Mouse (Mus musculus) lung, embryonic 15.5 days (tissue): ENCODE data around the gene Ifnk. TPM values are rescaled to one million over a fixed set of nuclear protein-coding genes. Genes with fewer than 3 reads are reported as not detected.
A peak's percentile ranks its signal among the peaks of the same experiment; 100 is the strongest.

Experiments used
- ATAC-seq: fragments of 200-750 bp; cut with Nextera tagmentation; 2 replicates; pipeline ENCODE4 v1.8.0; 2017; ENCODE audit warnings: moderate number of reproducible peaks, borderline replicate concordance; ENCODE audit not compliant: low FRiP score, low TSS enrichment; ENCODE audit errors: extremely low read depth
- H3K27ac ChIP-seq: fragments of 300-500 bp; sonication (generic); 2 replicates; pipeline ENCODE4 v1.5.1; 2015; ENCODE audit warnings: moderate library complexity, mild to moderate bottlenecking, inconsistent platforms
- H3K27me3 ChIP-seq: fragments of 300-500 bp; sonication (generic); 2 replicates; pipeline ENCODE4 v1.6.1; 2015; ENCODE audit warnings: inconsistent platforms
- H3K36me3 ChIP-seq: fragments of 300-500 bp; sonication (generic); 2 replicates; pipeline ENCODE4 v1.6.1; 2015; ENCODE audit warnings: inconsistent platforms
- H3K4me1 ChIP-seq: fragments of 300-500 bp; sonication (generic); 2 replicates; pipeline ENCODE4 v1.6.1; 2015; ENCODE audit warnings: inconsistent platforms
- H3K4me2 ChIP-seq: fragments of 300-500 bp; sonication (generic); 2 replicates; pipeline ENCODE4 v1.6.1; 2015; ENCODE audit warnings: inconsistent platforms, mild to moderate bottlenecking, moderate library complexity
- H3K4me3 ChIP-seq: fragments of 300-500 bp; sonication (generic); 2 replicates; pipeline ENCODE4 v1.5.1; 2015; ENCODE audit warnings: mild to moderate bottlenecking, inconsistent platforms
- H3K9ac ChIP-seq: fragments of 300-500 bp; sonication (generic); 2 replicates; pipeline ENCODE4 v1.6.1; 2015; ENCODE audit warnings: inconsistent platforms
- H3K9me3 ChIP-seq: fragments of 300-500 bp; sonication (generic); 2 replicates; pipeline ENCODE4 v1.6.1; 2016; ENCODE audit warnings: inconsistent platforms
- WGBS: fragments of 180-500 bp; shearing (Covaris S2); methylation state at CpG from one replicate; pipeline ENCODE4 v1.1.7; 2015; 5-methylcytosine and 5-hydroxymethylcytosine counted together
- polyA plus RNA-seq: library from polyadenylated mRNA; unstranded; fragments of >200 nt; fragmentation: Nextera tagmentation; extraction: Ambion mirVana; gene quantifications from 2 replicates; pipeline ENCODE4 v1.2.1, GENCODE M21; 2015

The Ifnk gene
- polyA plus RNA-seq, 1 experiment from 2014 or later: 0.25 TPM

DNA sequence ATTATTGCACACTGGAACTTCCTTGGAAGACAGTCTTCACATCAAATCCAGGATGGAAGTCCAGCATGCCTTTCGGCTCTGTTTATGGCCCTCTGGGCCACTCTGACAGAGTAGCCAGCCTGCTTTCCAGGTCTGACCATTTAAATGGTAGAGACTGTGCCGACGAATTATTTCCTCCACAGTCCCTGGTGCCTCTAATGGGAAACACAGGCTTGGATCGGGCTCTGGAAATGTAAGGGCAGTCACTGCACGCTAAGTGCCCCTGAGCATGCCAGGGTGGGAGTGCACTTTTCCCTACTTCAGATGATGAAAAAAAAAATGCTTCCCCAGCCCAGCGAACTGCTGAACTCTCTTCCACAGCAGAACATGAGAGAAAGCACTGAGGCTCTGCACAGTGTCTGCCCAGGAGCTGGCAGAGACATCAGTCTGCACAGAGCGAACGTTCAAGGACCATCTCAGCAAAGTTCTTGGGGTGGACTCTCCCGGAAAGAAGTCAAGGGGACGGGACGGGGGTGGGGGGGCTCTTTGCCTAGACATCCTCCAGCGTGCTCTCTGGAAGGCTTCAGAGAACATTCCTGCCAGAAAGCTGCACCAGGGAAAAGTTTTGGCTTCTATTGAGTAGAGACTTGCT, 8.3 kb upstream of the Ifnk start:
- Histone ChIP-seq H3K4me3 (no peak overlapping the region), H3K36me3 (no peaks in the 10 kb centered on the region), H3K9ac (no peak overlapping the region), H3K27me3 (no peaks in the 10 kb centered on the region), H3K4me2 (no peak overlapping the region), H3K9me3 (no peaks in the 10 kb centered on the region), H3K4me1 (no peaks in the 10 kb centered on the region), H3K27ac (no peak overlapping the region)
- ATAC-seq: no peak
- WGBS: 57% methylated on average over 12 of the region's 12 CpGs

DNA sequence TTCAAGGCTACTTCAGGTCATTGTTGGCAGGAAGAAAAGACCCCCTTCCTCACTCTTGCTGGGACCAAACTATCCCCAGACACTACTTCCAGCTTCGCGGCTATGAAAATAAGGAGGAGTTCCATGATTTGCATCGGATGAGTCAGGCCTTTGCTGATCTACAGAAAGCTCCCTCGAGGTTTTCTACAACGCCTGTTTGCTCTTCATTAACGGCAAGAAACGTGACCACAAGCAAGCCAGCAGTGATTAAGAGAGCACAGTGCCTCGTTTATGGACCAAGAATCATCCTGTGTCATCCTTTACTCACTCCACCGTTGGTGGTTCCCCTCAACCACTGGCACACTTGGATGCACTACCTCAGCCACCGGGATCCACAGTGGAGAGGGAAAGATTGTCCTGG, 6.1 kb upstream of the Ifnk start:
- H3K27me3 ChIP-seq: no peaks in the 10 kb centered on the region
- H3K4me1 ChIP-seq: no peaks in the 10 kb centered on the region
- no peak overlapping the region for H3K4me3 ChIP-seq
- WGBS: 80% methylated on average over 10 of the region's 10 CpGs
- H3K4me2 ChIP-seq: no peak overlapping the region
- no peak for ATAC-seq
- no peak overlapping the region for H3K9ac ChIP-seq
- no peaks in the 10 kb centered on the region for H3K9me3 ChIP-seq
- H3K36me3 ChIP-seq: no peaks in the 10 kb centered on the region
- no peak overlapping the region for H3K27ac ChIP-seq

DNA sequence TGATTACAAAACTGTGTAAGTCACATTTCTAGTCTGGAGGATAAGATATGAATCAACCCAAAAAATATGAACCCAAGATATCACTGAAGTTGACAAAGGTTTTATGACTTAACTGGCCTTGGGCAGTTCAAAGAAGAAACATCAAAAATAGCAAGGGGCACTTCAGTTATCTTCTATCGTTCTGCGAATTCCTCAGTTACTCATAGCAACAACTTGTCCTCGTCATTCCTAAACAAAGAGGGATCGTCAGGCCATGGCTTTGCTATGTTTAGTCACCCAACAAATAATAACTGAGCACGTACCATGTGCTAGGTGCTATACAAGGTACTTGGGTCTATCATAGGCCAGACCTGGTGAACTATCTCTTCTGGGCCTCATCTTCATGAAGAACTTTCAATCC, 5.3 kb upstream of the Ifnk start:
- no peaks in the 10 kb centered on the region for H3K27me3 ChIP-seq
- no peak for ATAC-seq
- H3K4me3 ChIP-seq: no peak overlapping the region
- no peak overlapping the region for H3K27ac ChIP-seq
- H3K9me3 ChIP-seq: no peaks in the 10 kb centered on the region
- no peak overlapping the region for H3K4me2 ChIP-seq
- WGBS: 71% methylated on average over 5 of the region's 5 CpGs
- H3K4me1 ChIP-seq: no peaks in the 10 kb centered on the region
- no peaks in the 10 kb centered on the region for H3K36me3 ChIP-seq
- H3K9ac ChIP-seq: no peak overlapping the region

DNA sequence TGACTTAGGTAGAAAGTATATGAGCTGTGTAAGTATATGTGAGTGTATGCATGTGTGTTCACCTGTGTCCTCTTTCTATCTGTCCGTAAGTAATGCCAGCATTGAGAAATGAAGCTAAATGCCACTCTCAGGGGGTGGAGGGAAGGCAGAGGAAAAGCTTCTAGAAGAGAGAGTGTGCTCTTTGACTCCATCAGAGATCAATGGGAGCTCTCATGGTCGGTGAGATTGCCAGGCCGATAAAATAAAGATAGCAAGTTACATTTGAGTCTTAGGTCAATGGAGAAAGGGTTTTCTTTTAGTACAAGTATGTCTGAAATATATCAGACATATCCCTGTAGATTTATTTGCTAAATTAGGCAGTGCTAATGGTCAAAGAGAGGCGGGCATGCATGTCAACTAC, 3.5 kb upstream of the Ifnk start:
- WGBS: 92% methylated on average over 4 of the region's 4 CpGs
- ATAC-seq: no peak
- H3K27ac ChIP-seq: no peak overlapping the region
- no peaks in the 10 kb centered on the region for H3K4me1 ChIP-seq
- no peak overlapping the region for H3K4me3 ChIP-seq
- no peaks in the 10 kb centered on the region for H3K9me3 ChIP-seq
- H3K4me2 ChIP-seq: no peak overlapping the region
- no peak overlapping the region for H3K9ac ChIP-seq
- no peaks in the 10 kb centered on the region for H3K36me3 ChIP-seq
- no peaks in the 10 kb centered on the region; the same call in 1 of the 2 replicates for H3K27me3 ChIP-seq

DNA sequence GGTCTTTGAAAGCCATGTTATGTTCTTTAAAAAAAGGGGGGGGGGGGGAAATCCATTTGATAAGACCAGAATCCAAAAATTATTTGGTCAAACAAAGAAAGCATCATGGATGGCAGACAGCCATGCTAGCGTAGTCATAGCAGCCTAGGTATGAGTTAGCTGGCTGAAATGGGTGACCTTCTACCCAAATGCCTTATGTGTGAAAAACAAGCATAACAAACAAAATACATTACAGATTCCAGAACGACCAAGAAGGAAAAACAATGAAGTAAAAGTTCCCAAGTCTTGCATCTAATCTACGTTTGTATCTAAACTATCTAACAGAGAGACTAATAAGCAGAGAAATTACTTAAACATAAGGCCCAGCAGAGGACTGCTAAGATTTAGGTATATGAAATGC, 1.1 kb upstream of the Ifnk start:
- no peak overlapping the region for H3K27ac ChIP-seq
- peaks cover 7% of the 10 kb centered on the region for H3K4me1 ChIP-seq
- WGBS: 79% methylated on average over 3 of the region's 3 CpGs
- no peaks in the 10 kb centered on the region; the same call in 1 of the 2 replicates for H3K27me3 ChIP-seq
- no peak overlapping the region for H3K4me2 ChIP-seq
- H3K36me3 ChIP-seq: no peaks in the 10 kb centered on the region
- ATAC-seq: no peak
- no peak overlapping the region for H3K4me3 ChIP-seq
- H3K9me3 ChIP-seq: no peaks in the 10 kb centered on the region
- H3K9ac ChIP-seq: no peak overlapping the region

DNA sequence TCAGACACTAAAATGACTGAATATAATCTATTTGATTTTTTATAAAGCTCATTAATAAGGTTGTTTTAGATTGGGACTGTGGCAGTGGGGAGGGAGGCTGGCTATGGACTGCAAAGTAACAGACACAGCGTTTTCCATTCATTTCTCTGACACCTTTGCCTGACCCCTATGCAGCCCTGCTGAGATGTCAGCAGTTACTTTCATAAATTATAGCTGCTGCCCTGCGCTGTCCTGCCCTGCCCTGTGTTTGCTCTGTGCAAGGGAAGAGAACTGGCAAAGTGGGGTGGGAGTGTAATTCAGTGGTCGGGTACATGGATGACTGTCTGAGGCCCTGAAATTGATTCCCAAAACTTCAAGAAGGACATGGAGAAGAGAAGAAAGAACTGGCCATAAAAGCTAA, 2.2 kb downstream of the Ifnk start:
- H3K4me2 ChIP-seq: no peak overlapping the region
- no peak overlapping the region for H3K9ac ChIP-seq
- peaks cover 11% of the 10 kb centered on the region for H3K4me1 ChIP-seq
- no peak overlapping the region for H3K4me3 ChIP-seq
- no peaks in the 10 kb centered on the region for H3K36me3 ChIP-seq
- no peaks in the 10 kb centered on the region; the same call in 1 of the 2 replicates for H3K27me3 ChIP-seq
- whole genome bisulfite sequencing: 23% methylated on average over 3 of the region's 3 CpGs
- H3K27ac ChIP-seq: no peak overlapping the region
- H3K9me3 ChIP-seq: no peaks in the 10 kb centered on the region
- no peak for ATAC-seq

DNA sequence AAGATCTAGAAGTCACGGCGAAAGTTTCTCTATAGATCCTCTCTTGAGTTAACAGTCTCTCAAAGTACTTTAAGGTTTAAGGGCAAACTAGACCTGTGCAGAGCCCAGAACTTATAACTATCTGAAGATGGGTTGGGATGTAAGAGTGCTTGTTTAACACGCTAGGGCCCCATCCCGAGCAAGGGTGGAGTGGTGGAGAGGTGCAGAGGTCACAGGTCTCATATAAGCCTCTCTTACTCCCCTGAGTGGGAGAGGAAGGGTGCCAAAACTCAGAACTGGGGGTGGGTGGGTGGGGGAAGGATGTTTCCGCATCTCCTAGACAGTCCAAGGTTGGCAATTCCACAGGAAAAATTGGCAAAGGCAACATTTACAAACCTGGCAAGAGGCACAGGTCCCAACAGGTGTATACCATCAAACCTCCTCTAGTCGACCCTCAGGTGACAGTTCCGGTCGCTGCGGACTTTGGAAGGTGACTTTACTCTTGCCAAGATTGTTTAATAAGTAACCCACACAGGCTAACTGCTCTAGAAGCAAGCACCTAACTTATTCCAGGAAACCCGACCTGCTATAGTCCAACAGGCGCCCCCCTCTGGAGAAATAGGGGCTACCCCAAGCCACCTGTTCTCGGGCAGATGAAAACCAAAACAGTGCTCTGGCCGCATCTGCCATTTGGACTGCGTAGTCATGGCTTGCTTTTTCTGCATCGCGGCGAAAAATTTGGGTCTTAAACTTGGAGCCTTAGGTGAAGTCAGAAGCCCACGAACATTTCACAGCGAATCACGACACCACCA, 3.5 kb downstream of the Ifnk start:
- Histone ChIP-seq H3K9ac (peak overlapping the region; percentile 72), H3K9me3 (no peaks in the 10 kb centered on the region), H3K4me2 (peak overlapping the region; percentile 89), H3K4me3 (peak overlapping the region; percentile 67), H3K27ac (peak overlapping the region; percentile 62; the same call in 1 of the 2 replicates), H3K4me1 (peaks cover 11% of the 10 kb centered on the region), H3K27me3 (no peaks in the 10 kb centered on the region; the same call in 1 of the 2 replicates), H3K36me3 (no peaks in the 10 kb centered on the region)
- 15% methylated on average over 20 of the region's 20 CpGs for WGBS
- ATAC-seq: peak; percentile 31; the same call in 1 of the 2 replicates

DNA sequence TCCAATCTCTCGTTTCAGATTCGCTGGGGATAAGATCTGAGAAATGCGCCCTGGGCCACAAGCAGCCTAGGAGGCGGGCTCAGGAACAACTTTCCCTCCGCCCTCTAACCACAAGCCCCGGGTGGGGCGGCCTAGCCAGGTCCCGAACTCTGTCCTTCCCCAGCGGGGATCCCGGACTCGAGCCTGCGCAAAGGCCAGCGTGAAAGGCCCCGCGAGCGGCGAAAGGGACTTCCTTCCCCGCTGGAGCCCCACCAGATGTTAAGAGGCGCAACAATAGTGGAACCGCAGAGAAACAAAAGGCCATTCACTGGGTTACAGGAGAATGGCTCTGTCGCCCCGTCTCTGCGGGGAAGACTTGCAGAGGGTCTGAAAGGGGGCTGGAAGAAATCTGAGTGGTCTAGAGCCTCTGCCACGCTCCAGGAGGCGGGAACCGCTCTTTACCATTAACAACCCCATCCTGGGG, 4.3 kb downstream of the Ifnk start:
- Histone ChIP-seq H3K9me3 (no peaks in the 10 kb centered on the region), H3K4me3 (peak overlapping the region; percentile 67), H3K27me3 (no peaks in the 10 kb centered on the region; the same call in 1 of the 2 replicates), H3K27ac (peak overlapping the region; percentile 62), H3K4me2 (peak overlapping the region; percentile 89), H3K4me1 (peaks cover 11% of the 10 kb centered on the region), H3K9ac (peak overlapping the region; percentile 72), H3K36me3 (no peaks in the 10 kb centered on the region)
- peak; percentile 77 for ATAC-seq
- WGBS: 0% methylated on average over 26 of the region's 26 CpGs

DNA sequence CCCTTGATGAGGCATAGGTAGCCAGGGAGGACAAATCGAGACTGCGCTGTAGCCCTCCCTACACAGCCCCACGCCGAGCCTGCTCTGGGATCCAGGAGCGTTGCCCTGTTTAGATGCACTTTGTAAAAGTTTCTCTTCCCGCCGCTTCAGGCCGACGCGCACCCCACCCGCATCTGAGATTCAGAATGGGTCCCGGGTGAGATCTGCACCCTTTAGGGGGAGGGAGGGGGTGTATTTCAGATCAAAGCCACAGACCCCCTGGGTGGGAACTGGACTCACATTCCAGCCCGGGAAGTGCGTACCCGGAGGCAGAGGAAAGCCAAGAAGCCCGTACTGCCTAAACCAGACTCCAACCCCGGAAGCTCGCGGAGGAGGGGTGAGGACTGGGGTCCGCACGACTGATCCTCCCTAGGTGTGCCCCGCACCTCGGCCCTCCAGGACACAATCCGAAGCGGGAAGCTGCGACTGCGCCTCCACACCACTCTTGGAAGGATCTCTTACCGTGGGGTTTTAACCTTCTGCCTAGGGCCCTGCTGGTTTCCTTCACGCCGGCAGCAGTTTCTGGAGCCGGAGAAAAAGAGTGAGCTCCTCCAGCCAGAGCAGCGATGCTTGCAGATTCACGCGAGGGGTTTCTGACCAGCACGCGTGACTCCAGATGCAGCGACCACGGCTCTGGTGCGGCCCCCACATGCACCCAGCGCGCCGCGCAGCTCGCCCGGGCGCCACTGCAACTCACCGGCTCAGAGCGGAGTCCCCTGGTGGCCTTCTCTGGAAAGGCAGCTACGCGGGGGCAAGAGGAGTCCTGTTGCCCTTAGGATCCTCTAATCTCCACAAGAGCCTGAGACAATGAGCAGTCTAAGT, 5.1 kb downstream of the Ifnk start, which contains the start of gene Mob3b:
Mob3b (minus strand) TSS at position 734 of the 861 bp plus-strand sequence.
- H3K9me3 ChIP-seq: no peaks in the 10 kb centered on the region
- H3K4me3 ChIP-seq: peak within 1 kb of the TSS; percentile 67
- ATAC-seq: peak; percentile 76
- H3K36me3 ChIP-seq: no peaks in the 10 kb centered on the region
- under 1% methylated on average over 50 of the region's 50 CpGs for WGBS
- H3K9ac ChIP-seq: peak within 1 kb of the TSS; percentile 72
- H3K4me1 ChIP-seq: peaks cover 11% of the 10 kb centered on the region
- H3K27ac ChIP-seq: peak within 1 kb of the TSS; percentile 62
- peak within 1 kb of the TSS; percentile 89 for H3K4me2 ChIP-seq
- no peaks in the 10 kb centered on the region; the same call in 1 of the 2 replicates for H3K27me3 ChIP-seq

DNA sequence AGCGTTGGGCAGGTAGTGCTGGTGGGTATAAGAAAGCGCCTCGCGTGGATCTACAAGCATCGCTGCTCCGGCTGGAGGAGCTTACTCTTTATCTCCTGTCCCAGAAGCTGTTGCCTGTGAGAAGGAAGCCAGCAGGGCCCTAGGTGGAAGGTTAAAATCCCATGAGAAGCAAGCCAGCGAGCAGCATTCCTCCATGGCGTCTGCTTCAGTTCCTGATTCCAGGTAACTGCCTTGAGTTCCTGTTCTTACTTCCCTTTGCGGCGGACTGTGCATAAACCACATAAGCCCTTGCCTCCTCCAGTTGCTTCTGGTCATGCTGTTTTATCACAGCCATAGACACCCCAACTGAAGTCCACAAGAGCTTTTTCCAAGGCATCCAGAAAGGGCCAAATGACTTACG, 6.0 kb downstream of the Ifnk start:
- no peak for ATAC-seq
- H3K9me3 ChIP-seq: no peaks in the 10 kb centered on the region
- H3K4me2 ChIP-seq: peak overlapping the region; percentile 89; the same call in 1 of the 2 replicates
- H3K27me3 ChIP-seq: no peaks in the 10 kb centered on the region; the same call in 1 of the 2 replicates
- no peaks in the 10 kb centered on the region for H3K36me3 ChIP-seq
- no peak overlapping the region for H3K4me3 ChIP-seq
- H3K27ac ChIP-seq: no peak overlapping the region
- peaks cover 11% of the 10 kb centered on the region for H3K4me1 ChIP-seq
- no peak overlapping the region for H3K9ac ChIP-seq
- WGBS: 58% methylated on average over 11 of the region's 11 CpGs

DNA sequence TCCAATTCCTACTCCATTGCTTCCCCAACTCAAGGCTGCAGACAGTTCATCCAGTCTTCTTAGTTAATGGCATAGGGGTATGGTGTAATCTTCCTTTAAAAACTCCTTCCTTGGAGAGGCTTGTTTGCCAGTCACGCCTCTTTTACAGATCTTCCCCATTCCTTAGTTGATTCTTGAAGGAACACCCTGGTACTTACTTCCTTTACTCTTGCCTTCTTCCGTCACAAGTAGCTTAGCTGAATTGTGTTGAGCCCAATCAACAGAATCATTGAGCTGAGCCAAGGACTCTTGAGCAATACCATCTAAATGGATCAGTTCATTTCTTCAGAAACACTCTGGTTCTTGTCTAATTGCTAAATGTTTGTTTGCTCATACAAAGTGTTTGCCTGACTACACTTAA, 13.4 kb downstream of the Ifnk start:
- 65% methylated on average over 2 of the region's 2 CpGs for WGBS
- Histone ChIP-seq H3K27ac (no peak overlapping the region), H3K9ac (no peak overlapping the region), H3K4me2 (no peak overlapping the region), H3K4me3 (no peak overlapping the region), H3K9me3 (no peaks in the 10 kb centered on the region), H3K36me3 (no peaks in the 10 kb centered on the region), H3K4me1 (0 out of 2 replicates have a peak, but pooled peaks cover 4% of the 10 kb centered on the region), H3K27me3 (no peaks in the 10 kb centered on the region)
- no peak; the same call in 1 of the 2 replicates for ATAC-seq
